In the genomic region with DNA sequence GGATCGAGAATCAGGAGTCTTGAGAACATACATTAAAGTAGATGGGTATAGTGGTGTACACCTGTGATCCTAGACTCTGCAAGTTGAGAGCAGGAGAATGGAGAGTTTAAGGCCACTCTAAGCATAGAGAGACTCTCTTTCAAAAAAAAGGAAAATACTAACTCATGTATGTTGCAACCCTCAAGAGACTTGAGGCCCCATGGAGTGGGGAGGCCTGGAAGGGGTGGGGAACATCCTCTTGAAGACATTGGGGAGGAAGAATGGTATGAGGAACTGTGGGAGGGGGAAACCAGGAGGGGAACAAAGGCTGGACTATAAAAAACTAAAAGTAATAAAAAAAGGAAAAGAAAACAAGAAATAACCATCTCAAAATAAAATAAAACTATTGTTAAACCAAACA, we compare ENCODE assay signal across 33 mouse cellular contexts. TPM values are rescaled to one million over a fixed set of nuclear protein-coding genes. Genes with fewer than 3 reads are reported as not detected.
DNase-seq lines count a peak whose midpoint lies in the region; ATAC-seq and TF ChIP-seq lines count a peak whose summit lies in the region.
"Had no signal": no experiment of that assay in that cellular context is flagged by ENCODE, and none has a peak within 500 bp of the region (broad histone marks: within the 10 kb centered on the region; RNA-seq: fewer than 3 reads in every experiment).

No protein-coding gene starts in this region.

- DNase-seq in heart, postnatal 36 days: no peak
- peak; percentile 68 for DNase-seq in lung, postnatal 0 days (ENCODE audit: low spot score)
- peak; percentile 53 for DNase-seq in lung, postnatal 25 days (ENCODE audit: low spot score)
- no peak for DNase-seq in hindbrain, postnatal 0 days (ENCODE audit: low spot score)
- DNase-seq in urinary bladder, postnatal 10 days (ENCODE audit: low spot score): no peak
- DNase-seq: adrenal gland, postnatal 10 days; B cell, adult 2 months; cerebellum, adult 11 months; cerebellum, adult 8-10 months; cerebellum, postnatal 36 days; embryo, embryonic 11 days; gastrocnemius, postnatal 25 days; heart, adult 18-20 months; heart, postnatal 4 days had no signal

- H3K4me1 ChIP-seq in heart, embryonic 16.5 days (ENCODE audit: control insufficient read depth, insufficient read depth, low read length): peaks cover 14% of the 10 kb centered on the region
- H3K4me1 ChIP-seq in lung, postnatal 0 days (ENCODE audit: insufficient read depth, low read depth, low read length): peaks cover 3% of the 10 kb centered on the region; the same call in 1 of the 2 replicates
- H3K4me1 ChIP-seq in hindbrain, postnatal 0 days (ENCODE audit: insufficient read depth, low read length): no peaks in the 10 kb centered on the region
- H3K4me1 ChIP-seq: embryonic facial prominence, embryonic 10.5 days; embryonic facial prominence, embryonic 13.5 days; forebrain, embryonic 12.5 days; forebrain, embryonic 15.5 days had no signal

- 0 out of 2 replicates have a peak overlapping the region, but pooled peaks have one; percentile 16 for H3K27ac ChIP-seq in heart, embryonic 16.5 days (ENCODE audit: low read length)
- H3K27ac ChIP-seq in lung, postnatal 0 days (ENCODE audit: low read length): peak overlapping the region; percentile 71; the same call in 1 of the 2 replicates
- no peak overlapping the region for H3K27ac ChIP-seq in hindbrain, postnatal 0 days
- H3K27ac ChIP-seq: embryonic facial prominence, embryonic 10.5 days; embryonic facial prominence, embryonic 13.5 days; forebrain, embryonic 12.5 days; forebrain, embryonic 15.5 days; heart, embryonic 13.5 days; hindbrain, embryonic 14.5 days had no signal

- intact Hi-C loops in heart, postnatal 36 days (cut with DNase I): no loop called here

- no peak overlapping the region for H3K9ac ChIP-seq in heart, embryonic 16.5 days (ENCODE audit: low read length)
- H3K9ac ChIP-seq in lung, postnatal 0 days (replicated peaks; ENCODE audit: low read depth): no peak overlapping the region
- no peak overlapping the region for H3K9ac ChIP-seq in hindbrain, postnatal 0 days (replicated peaks; ENCODE audit: low read length)
- H3K9ac ChIP-seq: embryonic facial prominence, embryonic 13.5 days; forebrain, embryonic 12.5 days; forebrain, embryonic 15.5 days; heart, embryonic 13.5 days; hindbrain, embryonic 14.5 days had no signal

- no peaks in the 10 kb centered on the region for H3K36me3 ChIP-seq in heart, embryonic 16.5 days (ENCODE audit: control insufficient read depth, insufficient read depth)
- no peaks in the 10 kb centered on the region for H3K36me3 ChIP-seq in lung, postnatal 0 days (ENCODE audit: insufficient read depth, low read length)
- H3K36me3 ChIP-seq in hindbrain, postnatal 0 days (ENCODE audit: insufficient read depth, low read length): no peaks in the 10 kb centered on the region
- H3K36me3 ChIP-seq: embryonic facial prominence, embryonic 10.5 days; embryonic facial prominence, embryonic 13.5 days; forebrain, embryonic 12.5 days; forebrain, embryonic 15.5 days; G1E; heart, embryonic 13.5 days had no signal

- H3K9me3 ChIP-seq in heart, embryonic 16.5 days (replicated peaks; ENCODE audit: control insufficient read depth, low read length): no peaks in the 10 kb centered on the region
- H3K9me3 ChIP-seq in lung, postnatal 0 days (ENCODE audit: low read length): no peaks in the 10 kb centered on the region
- no peaks in the 10 kb centered on the region for H3K9me3 ChIP-seq in hindbrain, postnatal 0 days (ENCODE audit: low read length)
- H3K9me3 ChIP-seq: embryonic facial prominence, embryonic 10.5 days; embryonic facial prominence, embryonic 13.5 days; forebrain, embryonic 12.5 days; forebrain, embryonic 15.5 days; G1E; heart, embryonic 13.5 days had no signal

- H3K4me2 ChIP-seq in heart, embryonic 16.5 days (ENCODE audit: low read depth, low read length): no peak overlapping the region
- H3K4me2 ChIP-seq in lung, postnatal 0 days (replicated peaks; ENCODE audit: low read depth, low read length): no peak overlapping the region
- no peak overlapping the region for H3K4me2 ChIP-seq in hindbrain, postnatal 0 days (ENCODE audit: low read depth, low read length)
- H3K4me2 ChIP-seq: embryonic facial prominence, embryonic 13.5 days; forebrain, embryonic 12.5 days; forebrain, embryonic 15.5 days; heart, embryonic 13.5 days; hindbrain, embryonic 14.5 days had no signal

- no peak for ATAC-seq in heart, embryonic 16.5 days (replicated peaks; ENCODE audit: extremely low read depth, insufficient read depth, low FRiP score)
- peak; percentile 57 for ATAC-seq in lung, postnatal 0 days
- ATAC-seq in hindbrain, postnatal 0 days: no peak
- ATAC-seq: forebrain, embryonic 15.5 days; Patski had no signal

- WGBS in heart, embryonic 16.5 days: 81% methylated on average over 1 of the region's 1 CpGs
- 43% methylated on average over 1 of the region's 1 CpGs for WGBS in lung, postnatal 0 days
- 87% methylated on average over 1 of the region's 1 CpGs for WGBS in hindbrain, postnatal 0 days

- TF ChIP-seq CTCF in lung, postnatal 0 days (IDR thresholded peaks at IDR 0.05): no peak
- TF ChIP-seq CTCF in hindbrain, postnatal 0 days (IDR thresholded peaks at IDR 0.05; ENCODE audit: low read depth): no peak

- H3K4me3 ChIP-seq in heart, embryonic 16.5 days (ENCODE audit: low read length): no peak overlapping the region
- H3K4me3 ChIP-seq in lung, postnatal 0 days (ENCODE audit: low read depth, low read length): no peak overlapping the region
- H3K4me3 ChIP-seq in hindbrain, postnatal 0 days (ENCODE audit: low read length): no peak overlapping the region
- H3K4me3 ChIP-seq: embryonic facial prominence, embryonic 10.5 days; embryonic facial prominence, embryonic 13.5 days; erythroblast, embryonic 14.5 days; forebrain, embryonic 12.5 days; forebrain, embryonic 15.5 days; heart, embryonic 13.5 days had no signal

- TF ChIP-seq EP300 in lung, postnatal 0 days (IDR thresholded peaks at IDR 0.05): peak; percentile 80

- no peaks in the 10 kb centered on the region for H3K27me3 ChIP-seq in heart, embryonic 16.5 days (ENCODE audit: control insufficient read depth, insufficient read depth, low read length)
- H3K27me3 ChIP-seq in lung, postnatal 0 days (replicated peaks; ENCODE audit: insufficient read depth, low read length): no peaks in the 10 kb centered on the region
- no peaks in the 10 kb centered on the region for H3K27me3 ChIP-seq in hindbrain, postnatal 0 days (ENCODE audit: insufficient read depth, low read length)
- H3K27me3 ChIP-seq: CH12.LX; embryonic facial prominence, embryonic 13.5 days; forebrain, embryonic 12.5 days; forebrain, embryonic 15.5 days; heart, embryonic 13.5 days had no signal

RNA-seq across cellular contexts. Expression of a gene that starts 16.4 kb away (rescaled TPM):
- 0.11 and 0.26 TPM in 2 replicates for polyA plus RNA-seq in heart, embryonic 16.5 days (2015; fragmentation: Nextera tagmentation; extraction: Ambion mirVana)
- not detected for total RNA-seq in heart, postnatal 36 days (2021)
- polyA plus RNA-seq in lung, postnatal 0 days (2015; fragmentation: Nextera tagmentation; extraction: Ambion mirVana): 1,484 and 1,674 TPM in 2 replicates
- total RNA-seq in hindbrain, postnatal 0 days (2014; rRNA removed): not detected in 2 replicates
- not detected in 2 replicates for polyA plus RNA-seq in hindbrain, postnatal 0 days (2015; fragmentation: Nextera tagmentation; extraction: Ambion mirVana)
- total RNA-seq: adrenal gland, adult 18-20 months; adrenal gland, postnatal 10 days; adrenal gland, postnatal 4 days; CH12.LX; gastrocnemius, adult 8-10 months; gastrocnemius, postnatal 25 days; heart, postnatal 4 days had no signal
- polyA plus RNA-seq: cortical plate, adult 2 months; embryonic facial prominence, embryonic 10.5 days; embryonic facial prominence, embryonic 13.5 days; erythroblast, embryonic 14.5 days; forebrain, embryonic 12.5 days; forebrain, embryonic 15.5 days; G1E; heart, embryonic 13.5 days; hindbrain, embryonic 11.5 days; hindbrain, embryonic 14.5 days; intestine, embryonic 14.5 days; Patski had no signal

RNA-seq across cellular contexts. Expression of a gene that starts 17.3 kb away (rescaled TPM):
- not detected in 2 replicates for polyA plus RNA-seq in heart, embryonic 16.5 days (2015; fragmentation: Nextera tagmentation; extraction: Ambion mirVana)
- not detected for total RNA-seq in heart, postnatal 36 days (2021)
- polyA plus RNA-seq in lung, postnatal 0 days (2015; fragmentation: Nextera tagmentation; extraction: Ambion mirVana): 0.76 and 1.3 TPM in 2 replicates
- total RNA-seq in hindbrain, postnatal 0 days (2014; rRNA removed): not detected in 2 replicates
- polyA plus RNA-seq in hindbrain, postnatal 0 days (2015; fragmentation: Nextera tagmentation; extraction: Ambion mirVana): not detected in 2 replicates
- total RNA-seq: adrenal gland, adult 18-20 months; CH12.LX; gastrocnemius, adult 8-10 months; gastrocnemius, postnatal 25 days; heart, adult 18-20 months; heart, postnatal 4 days had no signal
- polyA plus RNA-seq: cortical plate, adult 2 months; embryonic facial prominence, embryonic 10.5 days; embryonic facial prominence, embryonic 13.5 days; erythroblast, embryonic 14.5 days; forebrain, embryonic 12.5 days; forebrain, embryonic 15.5 days; G1E; gonadal fat pad, adult 2 months; heart, embryonic 13.5 days; heart, postnatal 0 days; hindbrain, embryonic 11.5 days; hindbrain, embryonic 14.5 days; intestine, embryonic 14.5 days; Patski had no signal

RNA-seq across cellular contexts. Expression of a gene that starts 37.0 kb away (rescaled TPM):
- 1.5 and 22.7 TPM in 2 replicates for polyA plus RNA-seq in heart, embryonic 16.5 days (2015; fragmentation: Nextera tagmentation; extraction: Ambion mirVana)
- not detected for total RNA-seq in heart, postnatal 36 days (2021)
- polyA plus RNA-seq in lung, postnatal 0 days (2015; fragmentation: Nextera tagmentation; extraction: Ambion mirVana): 4,795 and 4,929 TPM in 2 replicates
- total RNA-seq in hindbrain, postnatal 0 days (2014; rRNA removed): not detected in 2 replicates
- polyA plus RNA-seq in hindbrain, postnatal 0 days (2015; fragmentation: Nextera tagmentation; extraction: Ambion mirVana): not detected in 2 replicates
- total RNA-seq: CH12.LX; gastrocnemius, adult 8-10 months; gastrocnemius, postnatal 25 days; heart, postnatal 4 days had no signal
- polyA plus RNA-seq: cortical plate, adult 2 months; embryonic facial prominence, embryonic 10.5 days; embryonic facial prominence, embryonic 13.5 days; erythroblast, embryonic 14.5 days; forebrain, embryonic 12.5 days; forebrain, embryonic 15.5 days; G1E; gonadal fat pad, adult 2 months; hindbrain, embryonic 11.5 days; hindbrain, embryonic 14.5 days; intestine, embryonic 14.5 days; Patski had no signal

Comparison
In these comparisons a context has a peak if more than half of its experiments do, and no peak if none do; other contexts are left out.
1. DNase-seq: peak in lung, postnatal 0 days (single experiment) and lung, postnatal 25 days (single experiment); none in heart, postnatal 36 days (0 of 2), hindbrain, postnatal 0 days (single experiment) and urinary bladder, postnatal 10 days (single experiment).
2. RNA of a gene that starts 16.4 kb away (polyA plus RNA-seq): 1,484 to 1,674 TPM in lung, postnatal 0 days; 0.11 to 0.26 TPM in heart, embryonic 16.5 days and not detected in hindbrain, postnatal 0 days; every median in the first group is over 1,000 times any median in the second.
3. RNA of a gene that starts 37.0 kb away (polyA plus RNA-seq): 4,795 to 4,929 TPM in lung, postnatal 0 days; 1.5 to 22.7 TPM in heart, embryonic 16.5 days and not detected in hindbrain, postnatal 0 days; every median in the first group is over 100 times any median in the second.